Mouse (Mus musculus): ENCODE measurements around the gene Sbf2. TPM values are rescaled to one million over a fixed set of nuclear protein-coding genes. Genes with fewer than 3 reads are reported as not detected.
"Not testable (repeated sequence)": the region's sequence is repeated elsewhere in the genome, so short reads cannot be mapped to it uniquely, and the experiment has no call there.

The Sbf2 gene
- total RNA-seq, 2 experiments from 2014 or later: 76.7 to 81.4 TPM

- DNase-seq (ENCODE audit: low spot score in 2 of 2): peak in 1 of 2 experiments; percentile 13
These were observed 16.6 kb upstream of the Sbf2 start for GRCm38 (mm10) chr7:110631136-110631888.

- DNase-seq (ENCODE audit: low spot score in 2 of 2): peak; percentile 79 to 85
These were observed 15.4 kb upstream of the Sbf2 start for GRCm38 (mm10) chr7:110629892-110630666.

GRCm38 (mm10) chr7:110628611-110629354 lies 14.1 kb upstream of the Sbf2 start:
- DNase-seq (ENCODE audit: low spot score in 2 of 2): peak in 1 of 2 experiments; percentile 16

GRCm38 (mm10) chr7:110628273-110628600 lies 13.5 kb upstream of the Sbf2 start:
- DNase-seq (ENCODE audit: low spot score in 2 of 2): no peak

GRCm38 (mm10) chr7:110627486-110628272 lies 13.0 kb upstream of the Sbf2 start, which contains the start of gene Adm:
Gene Adm, plus strand, starts transcription at chr7:110627661.
- peak; percentile 21 to 45 for DNase-seq (ENCODE audit: low spot score in 2 of 2)

GRCm38 (mm10) chr7:110627099-110627482 lies 12.4 kb upstream of the Sbf2 start:
- no peak for DNase-seq (ENCODE audit: low spot score in 2 of 2)

- DNase-seq (ENCODE audit: low spot score in 2 of 2): no peak
These were observed 11.7 kb upstream of the Sbf2 start for GRCm38 (mm10) chr7:110626186-110627098.

GRCm38 (mm10) chr7:110625489-110625888 lies 10.8 kb upstream of the Sbf2 start:
- DNase-seq (ENCODE audit: low spot score in 2 of 2): no peak

- no peak for DNase-seq (ENCODE audit: low spot score in 2 of 2)
These were observed 10.2 kb upstream of the Sbf2 start for GRCm38 (mm10) chr7:110624961-110625360.

GRCm38 (mm10) chr7:110624067-110624466 lies 9.3 kb upstream of the Sbf2 start:
- DNase-seq (ENCODE audit: low spot score in 2 of 2): no peak

GRCm38 (mm10) chr7:110619086-110619611 lies 4.4 kb upstream of the Sbf2 start:
- no peak for DNase-seq (ENCODE audit: low spot score in 2 of 2)

- DNase-seq (ENCODE audit: low spot score in 2 of 2): no peak
These were observed 1.1 kb upstream of the Sbf2 start for GRCm38 (mm10) chr7:110615792-110616191.

- peak; percentile 48 to 55 for DNase-seq (ENCODE audit: low spot score in 2 of 2)
These were observed 469 bp upstream of the Sbf2 start for GRCm38 (mm10) chr7:110615151-110615631.

GRCm38 (mm10) chr7:110613381-110614132 lies 1.2 kb downstream of the Sbf2 start:
- DNase-seq (ENCODE audit: low spot score in 2 of 2): no peak

- no peak for DNase-seq (ENCODE audit: low spot score in 2 of 2)
These were observed 7.8 kb downstream of the Sbf2 start for GRCm38 (mm10) chr7:110606906-110607305.

- no peak for DNase-seq (ENCODE audit: low spot score in 2 of 2)
These were observed 9.2 kb downstream of the Sbf2 start for GRCm38 (mm10) chr7:110605476-110605875.

- DNase-seq (ENCODE audit: low spot score in 2 of 2): no peak
These were observed 17.6 kb downstream of the Sbf2 start for GRCm38 (mm10) chr7:110597141-110597540.

GRCm38 (mm10) chr7:110593991-110594390 lies 20.7 kb downstream of the Sbf2 start:
- DNase-seq (ENCODE audit: low spot score in 2 of 2): not testable (repeated sequence)

GRCm38 (mm10) chr7:110587721-110588120 lies 27.0 kb downstream of the Sbf2 start:
- DNase-seq (ENCODE audit: low spot score in 2 of 2): no peak

All from layer of hippocampus, postnatal 14 days (tissue).